Mouse (Mus musculus) midbrain, embryonic 13.5 days (tissue): ENCODE data around the gene Zbtb8os. TPM values are rescaled to one million over a fixed set of nuclear protein-coding genes. Genes with fewer than 3 reads are reported as not detected.
A peak's percentile ranks its signal among the peaks of the same experiment; 100 is the strongest.
"Not testable (repeated sequence)": the region's sequence is repeated elsewhere in the genome, so short reads cannot be mapped to it uniquely, and the experiment has no call there.

Experiments
- ATAC-seq: fragments of 200-750 bp; cut with Nextera tagmentation; 2 replicates; pipeline ENCODE4 v1.8.0; 2017; ENCODE audit warnings: mild to moderate bottlenecking, moderate TSS enrichment, moderate library complexity
- H3K27ac ChIP-seq: fragments of 300-500 bp; sonication (generic); 2 replicates; pipeline ENCODE4 v1.5.1; 2015; ENCODE audit warnings: inconsistent platforms, mild to moderate bottlenecking, moderate library complexity
- H3K27me3 ChIP-seq: fragments of 300-500 bp; sonication (generic); 2 replicates; pipeline ENCODE4 v1.6.1; 2015; ENCODE audit warnings: mild to moderate bottlenecking, inconsistent platforms
- H3K36me3 ChIP-seq: fragments of 300-500 bp; sonication (generic); 2 replicates; pipeline ENCODE4 v1.6.1; 2015; ENCODE audit warnings: mild to moderate bottlenecking, inconsistent platforms
- H3K4me1 ChIP-seq: fragments of 300-500 bp; sonication (generic); replicated peaks from 2 replicates; pipeline ENCODE4 v1.6.1; 2015; ENCODE audit warnings: inconsistent platforms
- H3K4me2 ChIP-seq: fragments of 300-500 bp; sonication (generic); replicated peaks from 2 replicates; pipeline ENCODE4 v1.6.1; 2015; ENCODE audit warnings: moderate library complexity, mild to moderate bottlenecking, inconsistent platforms
- H3K4me3 ChIP-seq: fragments of 300-500 bp; sonication (generic); replicated peaks from 2 replicates; pipeline ENCODE4 v1.5.1; 2015; ENCODE audit warnings: mild to moderate bottlenecking, inconsistent platforms
- H3K9ac ChIP-seq: fragments of 300-500 bp; sonication (generic); replicated peaks from 2 replicates; pipeline ENCODE4 v1.6.1; 2015; ENCODE audit warnings: mild to moderate bottlenecking, inconsistent platforms
- H3K9me3 ChIP-seq: fragments of 300-500 bp; sonication (generic); 2 replicates; pipeline ENCODE4 v1.6.1; 2016; ENCODE audit warnings: mild to moderate bottlenecking, inconsistent platforms
- WGBS: fragments of 180-500 bp; shearing (Covaris S2); methylation state at CpG from one replicate; pipeline ENCODE4 v1.1.7; 2015; 5-methylcytosine and 5-hydroxymethylcytosine counted together
- polyA plus RNA-seq: library from polyadenylated mRNA; unstranded; fragments of >200 nt; fragmentation: Nextera tagmentation; extraction: Ambion mirVana; gene quantifications from 2 replicates; pipeline ENCODE4 v1.2.1, GENCODE M21; 2015

Gene Zbtb8os
- polyA plus RNA-seq, 1 experiment from 2014 or later, result 28.0 TPM

- Histone ChIP-seq H3K36me3 (peaks cover 11% of the 10 kb centered on the region), H3K9ac (peak overlapping the region; percentile 67)
- 56% methylated on average over 14 of the region's 14 CpGs for WGBS
These were observed 796 bp downstream of the Zbtb8os start for GRCm38 (mm10) chr4:129336291-129336690.

GRCm38 (mm10) chr4:129339743-129340142 lies 4.2 kb downstream of the Zbtb8os start:
- no peak overlapping the region for H3K4me2 ChIP-seq
- WGBS, result 100% methylated on average over 3 of the region's 3 CpGs
- no peak for ATAC-seq

More at GRCm38 (mm10) chr4:129336291-129336690, 796 bp downstream of the Zbtb8os start:
- Histone ChIP-seq H3K9me3 (no peaks in the 10 kb centered on the region), H3K4me1 (peaks cover 44% of the 10 kb centered on the region), H3K4me2 (peak overlapping the region; percentile 76), H3K27ac (peak overlapping the region; percentile 99), H3K4me3 (peak overlapping the region; percentile 96), H3K27me3 (no peaks in the 10 kb centered on the region)
- ATAC-seq, result no peak

GRCm38 (mm10) chr4:129341888-129342287 lies 6.4 kb downstream of the Zbtb8os start:
- Histone ChIP-seq H3K4me1 (peaks cover 9% of the 10 kb centered on the region), H3K36me3 (peaks cover 47% of the 10 kb centered on the region), H3K27me3 (no peaks in the 10 kb centered on the region), H3K4me2 (no peak overlapping the region), H3K27ac (no peak overlapping the region), H3K9me3 (no peaks in the 10 kb centered on the region), H3K9ac (no peak overlapping the region), H3K4me3 (no peak overlapping the region)
- WGBS, result 91% methylated on average over 1 of the region's 1 CpGs
- ATAC-seq, result no peak

More at GRCm38 (mm10) chr4:129339743-129340142, 4.2 kb downstream of the Zbtb8os start:
- H3K36me3 ChIP-seq, result peaks cover 32% of the 10 kb centered on the region
- H3K4me1 ChIP-seq, result peaks cover 16% of the 10 kb centered on the region
- no peak overlapping the region for H3K27ac ChIP-seq
- 0 out of 2 replicates have a peak overlapping the region, but pooled peaks have one; percentile 14 for H3K9ac ChIP-seq
- no peak overlapping the region for H3K4me3 ChIP-seq
- H3K27me3 ChIP-seq, result no peaks in the 10 kb centered on the region
- H3K9me3 ChIP-seq, result no peaks in the 10 kb centered on the region

- WGBS, result 94% methylated on average over 2 of the region's 2 CpGs
- H3K27me3 ChIP-seq, result no peaks in the 10 kb centered on the region
- H3K4me1 ChIP-seq, result 0 out of 2 replicates have a peak, but pooled peaks cover under 1% of the 10 kb centered on the region
- H3K27ac ChIP-seq, result no peak overlapping the region
- peaks cover 50% of the 10 kb centered on the region for H3K36me3 ChIP-seq
- H3K9ac ChIP-seq, result no peak overlapping the region
- H3K4me3 ChIP-seq, result no peak overlapping the region
- H3K4me2 ChIP-seq, result no peak overlapping the region
- no peak for ATAC-seq
- no peaks in the 10 kb centered on the region for H3K9me3 ChIP-seq
These were observed 7.2 kb downstream of the Zbtb8os start for GRCm38 (mm10) chr4:129342705-129343104.

- WGBS, result 95% methylated on average over 15 of the region's 15 CpGs
- Histone ChIP-seq H3K4me2 (no peak overlapping the region), H3K36me3 (peaks cover 59% of the 10 kb centered on the region), H3K9me3 (no peaks in the 10 kb centered on the region), H3K4me1 (no peaks in the 10 kb centered on the region), H3K4me3 (no peak overlapping the region), H3K27me3 (no peaks in the 10 kb centered on the region), H3K9ac (no peak overlapping the region), H3K27ac (no peak overlapping the region)
- no peak for ATAC-seq
These were observed 11.1 kb downstream of the Zbtb8os start for GRCm38 (mm10) chr4:129346481-129347154.

GRCm38 (mm10) chr4:129350644-129351043 lies 15.1 kb downstream of the Zbtb8os start:
- H3K9ac ChIP-seq, result no peak overlapping the region
- H3K27me3 ChIP-seq, result no peaks in the 10 kb centered on the region
- H3K4me2 ChIP-seq, result no peak overlapping the region
- no peak overlapping the region for H3K4me3 ChIP-seq
- H3K4me1 ChIP-seq, result no peaks in the 10 kb centered on the region
- peaks cover 54% of the 10 kb centered on the region for H3K36me3 ChIP-seq
- WGBS, result 18% methylated on average over 1 of the region's 1 CpGs
- ATAC-seq, result peak; percentile 78
- no peak overlapping the region for H3K27ac ChIP-seq
- no peaks in the 10 kb centered on the region for H3K9me3 ChIP-seq

GRCm38 (mm10) chr4:129351111-129351510 lies 15.6 kb downstream of the Zbtb8os start:
- Histone ChIP-seq H3K4me1 (no peaks in the 10 kb centered on the region), H3K9ac (no peak overlapping the region), H3K4me2 (no peak overlapping the region), H3K9me3 (no peaks in the 10 kb centered on the region), H3K27ac (no peak overlapping the region), H3K27me3 (no peaks in the 10 kb centered on the region), H3K36me3 (peaks cover 55% of the 10 kb centered on the region), H3K4me3 (no peak overlapping the region)
- WGBS, result 75% methylated on average over 6 of the region's 6 CpGs
- no peak for ATAC-seq

GRCm38 (mm10) chr4:129353176-129353575 lies 17.7 kb downstream of the Zbtb8os start:
- peaks cover 64% of the 10 kb centered on the region for H3K36me3 ChIP-seq
- H3K4me2 ChIP-seq, result no peak overlapping the region
- 92% methylated on average over 12 of the region's 12 CpGs for WGBS
- no peaks in the 10 kb centered on the region for H3K9me3 ChIP-seq
- H3K27ac ChIP-seq, result no peak overlapping the region
- H3K4me1 ChIP-seq, result no peaks in the 10 kb centered on the region
- H3K27me3 ChIP-seq, result no peaks in the 10 kb centered on the region
- H3K9ac ChIP-seq, result no peak overlapping the region
- H3K4me3 ChIP-seq, result no peak overlapping the region
- no peak for ATAC-seq

- Histone ChIP-seq H3K9ac (no peak overlapping the region), H3K27ac (no peak overlapping the region), H3K4me3 (no peak overlapping the region), H3K36me3 (peaks cover 66% of the 10 kb centered on the region), H3K4me1 (no peaks in the 10 kb centered on the region), H3K27me3 (no peaks in the 10 kb centered on the region), H3K4me2 (no peak overlapping the region), H3K9me3 (no peaks in the 10 kb centered on the region)
- WGBS, result 86% methylated on average over 15 of the region's 15 CpGs
- no peak for ATAC-seq
These were observed 18.7 kb downstream of the Zbtb8os start for GRCm38 (mm10) chr4:129354236-129354635.

- H3K27ac ChIP-seq, result no peak overlapping the region
- peaks cover 63% of the 10 kb centered on the region for H3K36me3 ChIP-seq
- no peak for ATAC-seq
- H3K9ac ChIP-seq, result no peak overlapping the region
- no peaks in the 10 kb centered on the region for H3K9me3 ChIP-seq
- no peak overlapping the region for H3K4me3 ChIP-seq
- no peaks in the 10 kb centered on the region for H3K4me1 ChIP-seq
- 86% methylated on average over 15 of the region's 15 CpGs for WGBS
- no peaks in the 10 kb centered on the region for H3K27me3 ChIP-seq
- H3K4me2 ChIP-seq, result no peak overlapping the region
These were observed 22.2 kb downstream of the Zbtb8os start for GRCm38 (mm10) chr4:129357613-129358163.

GRCm38 (mm10) chr4:129362238-129362637 lies 26.7 kb downstream of the Zbtb8os start:
- not testable (repeated sequence) for H3K27ac ChIP-seq, H3K27me3 ChIP-seq, H3K9me3 ChIP-seq, H3K4me3 ChIP-seq, ATAC-seq, H3K9ac ChIP-seq, H3K4me1 ChIP-seq, H3K4me2 ChIP-seq
- peaks cover 38% of the 10 kb centered on the region for H3K36me3 ChIP-seq
- WGBS, result 84% methylated on average over 3 of the region's 3 CpGs

GRCm38 (mm10) chr4:129362771-129363170 lies 27.3 kb downstream of the Zbtb8os start:
- Histone ChIP-seq H3K4me1 (no peaks in the 10 kb centered on the region), H3K4me2 (no peak overlapping the region), H3K9ac (no peak overlapping the region), H3K27ac (no peak overlapping the region), H3K36me3 (peaks cover 36% of the 10 kb centered on the region), H3K4me3 (no peak overlapping the region), H3K9me3 (no peaks in the 10 kb centered on the region), H3K27me3 (no peaks in the 10 kb centered on the region)
- WGBS, result 70% methylated on average over 5 of the region's 5 CpGs
- ATAC-seq, result no peak
